In genomic region chr4:151851179-151851578, GRCm38 (mm10) we compare ENCODE assay signal across 9 mouse cellular contexts. TPM values are rescaled to one million over a fixed set of nuclear protein-coding genes. Genes with fewer than 3 reads are reported as not detected.
DNase-seq lines count a peak whose midpoint lies in the region; ATAC-seq and TF ChIP-seq lines count a peak whose summit lies in the region.
"Had no signal": no experiment of that assay in that cellular context is flagged by ENCODE, and none has a peak within 500 bp of the region (broad histone marks: within the 10 kb centered on the region; RNA-seq: fewer than 3 reads in every experiment).

No protein-coding gene starts in this region.

- H3K36me3 ChIP-seq in midbrain, postnatal 0 days (ENCODE audit: insufficient read depth, low read length) = no peaks in the 10 kb centered on the region
- no peaks in the 10 kb centered on the region for H3K36me3 ChIP-seq in midbrain, embryonic 15.5 days (replicated peaks)
- H3K36me3 ChIP-seq in heart, embryonic 16.5 days (ENCODE audit: control insufficient read depth, insufficient read depth) = no peaks in the 10 kb centered on the region
- no peaks in the 10 kb centered on the region for H3K36me3 ChIP-seq in liver, embryonic 14.5 days (replicated peaks; ENCODE audit: control insufficient read depth, insufficient read depth, low read depth)
- H3K36me3 ChIP-seq: hindbrain, embryonic 15.5 days had no signal

- TF ChIP-seq POLR2A in cerebellum, adult 2 months (IDR thresholded peaks at IDR 0.05; ENCODE audit: borderline replicate concordance, insufficient read depth, low read length) = no peak
- TF ChIP-seq POLR2A in brain, embryonic 14.5 days (IDR thresholded peaks at IDR 0.05; ENCODE audit: borderline replicate concordance, extremely low read depth, insufficient read depth, insufficient read length, poor library complexity, severe bottlenecking) = no peak

- no peaks in the 10 kb centered on the region for H3K4me1 ChIP-seq in cerebellum, adult 2 months (ENCODE audit: control insufficient read depth, insufficient read depth, low read length)
- no peaks in the 10 kb centered on the region for H3K4me1 ChIP-seq in midbrain, postnatal 0 days (ENCODE audit: insufficient read depth, low read length)
- no peaks in the 10 kb centered on the region for H3K4me1 ChIP-seq in midbrain, embryonic 15.5 days
- H3K4me1 ChIP-seq in heart, embryonic 16.5 days (ENCODE audit: control insufficient read depth, insufficient read depth, low read length) = peaks cover 35% of the 10 kb centered on the region
- peaks cover 0 to 8% of the 10 kb centered on the region in 2 experiments; a peak in 3 of 4 replicates for H3K4me1 ChIP-seq in liver, embryonic 14.5 days (replicated peaks; ENCODE audit: control insufficient read depth in 2 of 2, insufficient read depth in 2 of 2, low read length in 1 of 2)

- H3K9ac ChIP-seq in midbrain, postnatal 0 days (replicated peaks; ENCODE audit: low read length, poor library complexity, severe bottlenecking) = no peak overlapping the region
- no peak overlapping the region for H3K9ac ChIP-seq in midbrain, embryonic 15.5 days
- H3K9ac ChIP-seq in heart, embryonic 16.5 days (ENCODE audit: low read length) = no peak overlapping the region
- no peak overlapping the region for H3K9ac ChIP-seq in liver, embryonic 14.5 days (replicated peaks)
- H3K9ac ChIP-seq: hindbrain, embryonic 15.5 days had no signal

- no peak overlapping the region for H3K4me2 ChIP-seq in midbrain, postnatal 0 days (ENCODE audit: low read depth, low read length, poor library complexity, severe bottlenecking)
- no peak overlapping the region for H3K4me2 ChIP-seq in midbrain, embryonic 15.5 days
- H3K4me2 ChIP-seq in heart, embryonic 16.5 days (ENCODE audit: low read depth, low read length) = no peak overlapping the region; the same call in 1 of the 2 replicates
- no peak overlapping the region for H3K4me2 ChIP-seq in liver, embryonic 14.5 days (ENCODE audit: low read depth)
- H3K4me2 ChIP-seq: hindbrain, embryonic 15.5 days had no signal

- H3K27me3 ChIP-seq in cerebellum, adult 2 months (ENCODE audit: control insufficient read depth, insufficient read depth, low read length) = no peaks in the 10 kb centered on the region
- H3K27me3 ChIP-seq in midbrain, postnatal 0 days (ENCODE audit: insufficient read depth, low read length) = no peaks in the 10 kb centered on the region
- no peaks in the 10 kb centered on the region for H3K27me3 ChIP-seq in midbrain, embryonic 15.5 days (replicated peaks)
- H3K27me3 ChIP-seq in heart, embryonic 16.5 days (ENCODE audit: control insufficient read depth, insufficient read depth, low read length) = no peaks in the 10 kb centered on the region
- H3K27me3 ChIP-seq in liver, embryonic 14.5 days (ENCODE audit: control insufficient read depth, insufficient read depth, low read length) = no peaks in the 10 kb centered on the region
- H3K27me3 ChIP-seq: hindbrain, embryonic 15.5 days had no signal

- DNase-seq in cerebellum, adult 2 months = no peak
- no peak for DNase-seq in cerebellum, adult 8-10 months
- peak; percentile 36 for DNase-seq in midbrain, postnatal 0 days (ENCODE audit: low spot score)
- DNase-seq in brain, embryonic 14.5 days (ENCODE audit: low read depth) = peak; percentile 37
- peak in 2 of 3 experiments; percentile 31 to 41 for DNase-seq in liver, embryonic 14.5 days (ENCODE audit: low read depth in 3 of 3, low spot score in 3 of 3)
- peak; percentile 39 to 77 for DNase-seq in spleen, postnatal 10 days (ENCODE audit: low spot score in 2 of 2)

- WGBS in cerebellum, adult 2 months = 65% methylated on average over 2 of the region's 2 CpGs
- 61% methylated on average over 2 of the region's 2 CpGs for WGBS in midbrain, postnatal 0 days
- 51% methylated on average over 2 of the region's 2 CpGs for WGBS in midbrain, embryonic 15.5 days
- WGBS in heart, embryonic 16.5 days = 41% methylated on average over 2 of the region's 2 CpGs
- 48% methylated on average over 2 of the region's 2 CpGs for WGBS in liver, embryonic 14.5 days (ENCODE audit: insufficient replicate concordance)

- no peak overlapping the region for H3K27ac ChIP-seq in cerebellum, adult 2 months (ENCODE audit: insufficient read depth, low read length)
- H3K27ac ChIP-seq in midbrain, postnatal 0 days (ENCODE audit: low read depth, low read length) = no peak overlapping the region
- H3K27ac ChIP-seq in midbrain, embryonic 15.5 days = no peak overlapping the region
- peak overlapping the region; percentile 84 for H3K27ac ChIP-seq in heart, embryonic 16.5 days (ENCODE audit: low read length)
- no peak overlapping the region for H3K27ac ChIP-seq in liver, embryonic 14.5 days
- H3K27ac ChIP-seq: hindbrain, embryonic 15.5 days had no signal

- no peak for ATAC-seq in midbrain, postnatal 0 days (ENCODE audit: low FRiP score)
- ATAC-seq in midbrain, embryonic 15.5 days (replicated peaks) = no peak
- no peak for ATAC-seq in heart, embryonic 16.5 days (replicated peaks; ENCODE audit: extremely low read depth, insufficient read depth, low FRiP score)
- no peak for ATAC-seq in liver, embryonic 14.5 days (ENCODE audit: insufficient read depth)

- no peaks in the 10 kb centered on the region for H3K9me3 ChIP-seq in midbrain, postnatal 0 days (ENCODE audit: low read length)
- H3K9me3 ChIP-seq in midbrain, embryonic 15.5 days = no peaks in the 10 kb centered on the region
- H3K9me3 ChIP-seq in heart, embryonic 16.5 days (replicated peaks; ENCODE audit: control insufficient read depth, low read length) = no peaks in the 10 kb centered on the region
- H3K9me3 ChIP-seq in liver, embryonic 14.5 days (ENCODE audit: control insufficient read depth, low read length) = no peaks in the 10 kb centered on the region
- H3K9me3 ChIP-seq: hindbrain, embryonic 15.5 days had no signal

- no peak overlapping the region for H3K4me3 ChIP-seq in cerebellum, adult 2 months (replicated peaks; ENCODE audit: insufficient read depth, low read depth, low read length)
- H3K4me3 ChIP-seq in midbrain, postnatal 0 days (ENCODE audit: low read depth, low read length) = no peak overlapping the region
- H3K4me3 ChIP-seq in midbrain, embryonic 15.5 days = no peak overlapping the region
- no peak overlapping the region for H3K4me3 ChIP-seq in heart, embryonic 16.5 days (ENCODE audit: low read length)
- no peak overlapping the region for H3K4me3 ChIP-seq in liver, embryonic 14.5 days (ENCODE audit: insufficient read depth in 1 of 2, low read depth in 2 of 2, low read length in 2 of 2)
- H3K4me3 ChIP-seq: hindbrain, embryonic 15.5 days had no signal

- TF ChIP-seq CTCF in cerebellum, adult 2 months (IDR thresholded peaks at IDR 0.05; ENCODE audit: borderline replicate concordance, insufficient read depth, low read depth, low read length) = peak; percentile 40; the same call in 1 of the 2 replicates
- peak; percentile 70 for TF ChIP-seq CTCF in midbrain, postnatal 0 days (IDR thresholded peaks at IDR 0.05)
- TF ChIP-seq CTCF in brain, embryonic 14.5 days (IDR thresholded peaks at IDR 0.05; ENCODE audit: borderline replicate concordance, extremely low read depth, insufficient read depth, insufficient read length) = peak; percentile 61; the same call in 1 of the 2 replicates
- TF ChIP-seq CTCF in liver, embryonic 14.5 days (IDR thresholded peaks at IDR 0.05; ENCODE audit: low read depth) = peak; percentile 83

- TF ChIP-seq EP300 in liver, embryonic 14.5 days (IDR thresholded peaks at IDR 0.05; ENCODE audit: low read depth) = no peak

RNA-seq across cellular contexts. Expression of gene Camta1, which starts 10.5 kb away (rescaled TPM):
- 155 and 168 TPM in 2 replicates for polyA plus RNA-seq in cerebellum, adult 2 months (2012; rRNA removed)
- total RNA-seq in midbrain, postnatal 0 days (2014; rRNA removed) = 153 and 177 TPM in 2 replicates
- polyA plus RNA-seq in midbrain, postnatal 0 days (2015; fragmentation: Nextera tagmentation; extraction: Ambion mirVana) = 130 and 140 TPM in 2 replicates
- polyA plus RNA-seq in midbrain, embryonic 15.5 days (2015; fragmentation: Nextera tagmentation; extraction: Ambion mirVana) = 145 and 156 TPM in 2 replicates
- polyA plus RNA-seq in brain, embryonic 14.5 days (2012; rRNA removed) = 64.3 and 92.9 TPM in 2 replicates
- 141 and 142 TPM in 2 replicates for polyA plus RNA-seq in heart, embryonic 16.5 days (2015; fragmentation: Nextera tagmentation; extraction: Ambion mirVana)
- polyA plus RNA-seq in liver, embryonic 14.5 days (2012; rRNA removed) = 4.8 and 7.3 TPM in 2 replicates
- polyA plus RNA-seq in liver, embryonic 14.5 days (2014; fragmentation: Nextera tagmentation; extraction: Ambion mirVana) = 31.0 and 32.8 TPM in 2 replicates

Comparison
In these comparisons a context has a peak if more than half of its experiments do, and no peak if none do; other contexts are left out.
1. DNase-seq: peak in midbrain, postnatal 0 days (single experiment), brain, embryonic 14.5 days (single experiment), liver, embryonic 14.5 days (2 of 3) and spleen, postnatal 10 days (2 of 2); none in cerebellum, adult 2 months (0 of 2) and cerebellum, adult 8-10 months (single experiment).
2. Peak in every context shown above with its lines, with median percentiles within 50 percentile points of each other: CTCF ChIP-seq.